ENCODE assay signal across 16 mouse cellular contexts in the genomic region with DNA sequence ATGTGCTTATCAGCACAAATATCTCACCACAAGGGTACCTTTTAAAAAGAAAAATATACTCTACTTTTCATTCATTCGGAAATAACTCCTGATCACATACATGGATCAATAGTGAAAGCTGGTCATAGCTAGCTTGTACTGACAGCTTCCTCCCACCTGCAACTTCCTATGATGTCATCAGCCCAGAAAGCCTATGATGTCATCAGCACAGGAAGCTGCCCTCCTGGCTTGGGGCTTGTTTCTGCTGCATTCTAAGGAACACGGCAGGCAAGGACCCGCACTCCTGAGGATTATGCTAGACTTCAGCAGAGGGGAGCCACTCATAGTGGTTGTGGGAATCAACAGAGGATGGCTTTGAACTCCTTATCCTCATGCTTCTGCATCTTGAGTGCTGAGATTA.
"Had no signal": no experiment of that assay in that cellular context is flagged by ENCODE, and none has a peak within 500 bp of the region (broad histone marks: within the 10 kb centered on the region; RNA-seq: fewer than 3 reads in every experiment).

No protein-coding gene starts in this region.

- H3K9me3 ChIP-seq: neural tube, embryonic 13.5 days; neural tube, embryonic 15.5 days; stomach, embryonic 15.5 days had no signal

- H3K4me2 ChIP-seq: neural tube, embryonic 13.5 days; neural tube, embryonic 15.5 days; stomach, embryonic 15.5 days had no signal

- H3K27ac ChIP-seq: neural tube, embryonic 13.5 days; neural tube, embryonic 15.5 days; stomach, embryonic 15.5 days; stomach, postnatal 0 days had no signal

- H3K9ac ChIP-seq: neural tube, embryonic 13.5 days; neural tube, embryonic 15.5 days; stomach, embryonic 15.5 days had no signal

- H3K27me3 ChIP-seq: neural tube, embryonic 13.5 days; neural tube, embryonic 15.5 days; stomach, embryonic 15.5 days had no signal

- H3K36me3 ChIP-seq: neural tube, embryonic 13.5 days; neural tube, embryonic 15.5 days; stomach, embryonic 15.5 days had no signal

- DNase-seq: retina, postnatal 1 day; right cerebral cortex, adult 18-20 months; right cerebral cortex, postnatal 14 days; right cerebral cortex, postnatal 25 days; right cerebral cortex, postnatal 4 days; spleen, adult 18-20 months; thymus, adult 18-20 months; thymus, adult 2 months; thymus, postnatal 14 days; thymus, postnatal 25 days; thymus, postnatal 36 days; thymus, postnatal 4 days had no signal

- H3K4me3 ChIP-seq: neural tube, embryonic 13.5 days; neural tube, embryonic 15.5 days; stomach, embryonic 15.5 days had no signal
